8 mouse cellular contexts compared by ENCODE assay signal in genomic region chr7:29289856-29290255, GRCm38 (mm10). TPM values are rescaled to one million over a fixed set of nuclear protein-coding genes. Genes with fewer than 3 reads are reported as not detected.
DNase-seq lines count a peak whose midpoint lies in the region; ATAC-seq lines count a peak whose summit lies in the region.

No protein-coding gene starts in this region.

- peak overlapping the region; percentile 44 for H3K27ac ChIP-seq in forebrain, embryonic 13.5 days
- no peak overlapping the region for H3K27ac ChIP-seq in limb, embryonic 11.5 days (replicated peaks; ENCODE audit: low read depth, low read length)
- H3K27ac ChIP-seq in midbrain, embryonic 16.5 days (ENCODE audit: low read length), result no peak overlapping the region

- H3K36me3 ChIP-seq in forebrain, embryonic 13.5 days (ENCODE audit: poor library complexity, severe bottlenecking), result no peaks in the 10 kb centered on the region
- H3K36me3 ChIP-seq in limb, embryonic 11.5 days (ENCODE audit: control insufficient read depth, insufficient read depth, low read length), result no peaks in the 10 kb centered on the region
- H3K36me3 ChIP-seq in midbrain, embryonic 16.5 days (ENCODE audit: control insufficient read depth, insufficient read depth, low read length), result no peaks in the 10 kb centered on the region

- ATAC-seq in forebrain, embryonic 13.5 days, result no peak
- ATAC-seq in limb, embryonic 11.5 days (ENCODE audit: insufficient number of reproducible peaks, low FRiP score, low TSS enrichment, low read depth), result no peak
- no peak for ATAC-seq in midbrain, embryonic 16.5 days
- ATAC-seq in cerebellum, adult (ENCODE audit: insufficient number of reproducible peaks, low FRiP score, low TSS enrichment), result no peak

- peak overlapping the region; percentile 69; the same call in 1 of the 2 replicates for H3K9ac ChIP-seq in forebrain, embryonic 13.5 days
- H3K9ac ChIP-seq in limb, embryonic 11.5 days (ENCODE audit: low read length), result no peak overlapping the region
- no peak overlapping the region for H3K9ac ChIP-seq in midbrain, embryonic 16.5 days (ENCODE audit: low read depth, low read length)

- DNase-seq in kidney, postnatal 10 days, result peak; percentile 70
- no peak for DNase-seq in kidney, adult 8-10 months
- DNase-seq in limb, embryonic 11.5 days (ENCODE audit: low spot score), result no peak
- DNase-seq in thymus, postnatal 36 days, result no peak
- no peak for DNase-seq in urinary bladder, adult 18-20 months (ENCODE audit: low spot score in 2 of 2)

- peaks cover 19% of the 10 kb centered on the region for H3K27me3 ChIP-seq in forebrain, embryonic 13.5 days
- H3K27me3 ChIP-seq in limb, embryonic 11.5 days (ENCODE audit: control insufficient read depth, insufficient read depth, low read length), result peaks cover 3% of the 10 kb centered on the region; the same call in 1 of the 2 replicates
- H3K27me3 ChIP-seq in midbrain, embryonic 16.5 days (ENCODE audit: control insufficient read depth, insufficient read depth, low read depth, low read length), result no peaks in the 10 kb centered on the region

- H3K4me2 ChIP-seq in forebrain, embryonic 13.5 days, result peak overlapping the region; percentile 90
- H3K4me2 ChIP-seq in limb, embryonic 11.5 days (ENCODE audit: low read depth, severe bottlenecking), result peak overlapping the region; percentile 79; the same call in 1 of the 2 replicates
- peak overlapping the region; percentile 91 for H3K4me2 ChIP-seq in midbrain, embryonic 16.5 days (ENCODE audit: low read length)

- WGBS in forebrain, embryonic 13.5 days, result 87% methylated on average over 6 of the region's 6 CpGs
- WGBS in limb, embryonic 11.5 days, result 64% methylated on average over 6 of the region's 6 CpGs
- 84% methylated on average over 6 of the region's 6 CpGs for WGBS in midbrain, embryonic 16.5 days

- no peaks in the 10 kb centered on the region for H3K9me3 ChIP-seq in forebrain, embryonic 13.5 days (replicated peaks)
- no peaks in the 10 kb centered on the region for H3K9me3 ChIP-seq in limb, embryonic 11.5 days (ENCODE audit: control insufficient read depth, low read length)
- H3K9me3 ChIP-seq in midbrain, embryonic 16.5 days (replicated peaks; ENCODE audit: control insufficient read depth, low read length, poor library complexity, severe bottlenecking), result no peaks in the 10 kb centered on the region

- H3K4me1 ChIP-seq in forebrain, embryonic 13.5 days, result peaks cover 51% of the 10 kb centered on the region
- peaks cover 30% of the 10 kb centered on the region for H3K4me1 ChIP-seq in limb, embryonic 11.5 days (ENCODE audit: control insufficient read depth, insufficient read depth, low read length)
- peaks cover 9% of the 10 kb centered on the region for H3K4me1 ChIP-seq in midbrain, embryonic 16.5 days (ENCODE audit: control insufficient read depth, insufficient read depth, low read length)

- peak overlapping the region; percentile 53 for H3K4me3 ChIP-seq in forebrain, embryonic 13.5 days
- H3K4me3 ChIP-seq in limb, embryonic 11.5 days (ENCODE audit: low read depth, low read length), result no peak overlapping the region
- H3K4me3 ChIP-seq in midbrain, embryonic 16.5 days (ENCODE audit: low read depth, low read length), result no peak overlapping the region

RNA-seq across cellular contexts. Expression of gene Ppp1r14a, which starts 0.7 kb away (rescaled TPM):
- 14.9 and 17.2 TPM in 2 replicates for polyA plus RNA-seq in forebrain, embryonic 13.5 days (2015; fragmentation: Nextera tagmentation; extraction: Ambion mirVana)
- polyA plus RNA-seq in limb, embryonic 11.5 days (2014; fragmentation: Nextera tagmentation; extraction: Ambion mirVana), result 3.5 and 3.8 TPM in 2 replicates
- 2.5 and 2.7 TPM in 2 replicates for polyA plus RNA-seq in midbrain, embryonic 16.5 days (2015; fragmentation: Nextera tagmentation; extraction: Ambion mirVana)

RNA-seq across cellular contexts. Expression of gene Spint2, which starts 8.1 kb away (rescaled TPM):
- polyA plus RNA-seq in forebrain, embryonic 13.5 days (2015; fragmentation: Nextera tagmentation; extraction: Ambion mirVana), result 30.1 and 41.3 TPM in 2 replicates
- 75.1 and 80.7 TPM in 2 replicates for polyA plus RNA-seq in limb, embryonic 11.5 days (2014; fragmentation: Nextera tagmentation; extraction: Ambion mirVana)
- polyA plus RNA-seq in midbrain, embryonic 16.5 days (2015; fragmentation: Nextera tagmentation; extraction: Ambion mirVana), result 81.2 and 89.7 TPM in 2 replicates

RNA-seq across cellular contexts. Expression of gene Dpf1, which starts 13.9 kb away (rescaled TPM):
- 165 and 182 TPM in 2 replicates for polyA plus RNA-seq in forebrain, embryonic 13.5 days (2015; fragmentation: Nextera tagmentation; extraction: Ambion mirVana)
- polyA plus RNA-seq in limb, embryonic 11.5 days (2014; fragmentation: Nextera tagmentation; extraction: Ambion mirVana), result 30.0 and 35.2 TPM in 2 replicates
- 223 and 226 TPM in 2 replicates for polyA plus RNA-seq in midbrain, embryonic 16.5 days (2015; fragmentation: Nextera tagmentation; extraction: Ambion mirVana)

RNA-seq across cellular contexts. Expression of gene 2200002D01Rik, which starts 41.6 kb away (rescaled TPM):
- polyA plus RNA-seq in forebrain, embryonic 13.5 days (2015; fragmentation: Nextera tagmentation; extraction: Ambion mirVana), result 1.2 and 1.5 TPM in 2 replicates
- polyA plus RNA-seq in limb, embryonic 11.5 days (2014; fragmentation: Nextera tagmentation; extraction: Ambion mirVana), result 1.4 and 2.3 TPM in 2 replicates
- polyA plus RNA-seq in midbrain, embryonic 16.5 days (2015; fragmentation: Nextera tagmentation; extraction: Ambion mirVana), result 0.46 and 1.5 TPM in 2 replicates

RNA-seq across cellular contexts. Expression of gene Yif1b, which starts 51.7 kb away (rescaled TPM):
- 73.4 and 75.5 TPM in 2 replicates for polyA plus RNA-seq in forebrain, embryonic 13.5 days (2015; fragmentation: Nextera tagmentation; extraction: Ambion mirVana)
- polyA plus RNA-seq in limb, embryonic 11.5 days (2014; fragmentation: Nextera tagmentation; extraction: Ambion mirVana), result 90.8 and 101 TPM in 2 replicates
- polyA plus RNA-seq in midbrain, embryonic 16.5 days (2015; fragmentation: Nextera tagmentation; extraction: Ambion mirVana), result 95.7 and 109 TPM in 2 replicates
